Mouse (Mus musculus): ENCODE measurements around the gene Nup93. TPM values are rescaled to one million over a fixed set of nuclear protein-coding genes. Genes with fewer than 3 reads are reported as not detected.
A peak's percentile ranks its signal among the peaks of the same experiment; 100 is the strongest.

Nup93 gene
- polyA plus RNA-seq, 1 experiment from 2014 or later: 63.8 TPM

GRCm38 (mm10) chr8:94174619-94175213 lies 39.6 kb upstream of the Nup93 start:
- Histone ChIP-seq H3K4me2 (ENCODE audit: low read length) (no peak overlapping the region), H3K36me3 (ENCODE audit: control insufficient read depth, insufficient read depth) (no peaks in the 10 kb centered on the region), H3K9me3 (ENCODE audit: control insufficient read depth, low read length) (no peaks in the 10 kb centered on the region), H3K4me1 (replicated peaks; ENCODE audit: control insufficient read depth, insufficient read depth, low read length) (peaks cover 32% of the 10 kb centered on the region), H3K27ac (ENCODE audit: low read length) (no peak overlapping the region), H3K27me3 (replicated peaks; ENCODE audit: control insufficient read depth, insufficient read depth, low read length) (peaks cover 20% of the 10 kb centered on the region), H3K4me3 (replicated peaks; ENCODE audit: low read length) (no peak overlapping the region), H3K9ac (replicated peaks; ENCODE audit: low read depth, low read length) (no peak overlapping the region)
- no peak for ATAC-seq
- 21% methylated on average over 7 of the region's 7 CpGs for WGBS

- no peak overlapping the region for H3K4me2 ChIP-seq (ENCODE audit: low read length)
- peaks cover 23% of the 10 kb centered on the region for H3K27me3 ChIP-seq (replicated peaks; ENCODE audit: control insufficient read depth, insufficient read depth, low read length)
- no peak overlapping the region for H3K27ac ChIP-seq (ENCODE audit: low read length)
- H3K4me1 ChIP-seq (replicated peaks; ENCODE audit: control insufficient read depth, insufficient read depth, low read length): peaks cover 23% of the 10 kb centered on the region
- ATAC-seq: no peak
- no peaks in the 10 kb centered on the region for H3K36me3 ChIP-seq (ENCODE audit: control insufficient read depth, insufficient read depth)
- H3K9ac ChIP-seq (replicated peaks; ENCODE audit: low read depth, low read length): no peak overlapping the region
- WGBS: 66% methylated on average over 7 of the region's 7 CpGs
- H3K9me3 ChIP-seq (ENCODE audit: control insufficient read depth, low read length): no peaks in the 10 kb centered on the region
- no peak overlapping the region for H3K4me3 ChIP-seq (replicated peaks; ENCODE audit: low read length)
Observed at GRCm38 (mm10) chr8:94177716-94178390, 36.5 kb upstream of the Nup93 start.

- Histone ChIP-seq H3K27me3 (replicated peaks; ENCODE audit: control insufficient read depth, insufficient read depth, low read length) (peaks cover 27% of the 10 kb centered on the region), H3K9ac (replicated peaks; ENCODE audit: low read depth, low read length) (peak within 1 kb of the TSS; percentile 57)
Observed at GRCm38 (mm10) chr8:94178857-94179712, 35.3 kb upstream of the Nup93 start, which contains the start of gene Mt1. Gene Mt1, plus strand, starts transcription at chr8:94179082.

GRCm38 (mm10) chr8:94179713-94180560 lies 34.4 kb upstream of the Nup93 start:
- Histone ChIP-seq H3K9me3 (ENCODE audit: control insufficient read depth, low read length) (no peaks in the 10 kb centered on the region), H3K4me2 (ENCODE audit: low read length) (peak overlapping the region; percentile 94), H3K4me1 (replicated peaks; ENCODE audit: control insufficient read depth, insufficient read depth, low read length) (peaks cover 23% of the 10 kb centered on the region), H3K27me3 (replicated peaks; ENCODE audit: control insufficient read depth, insufficient read depth, low read length) (peaks cover 31% of the 10 kb centered on the region), H3K36me3 (ENCODE audit: control insufficient read depth, insufficient read depth) (no peaks in the 10 kb centered on the region), H3K9ac (replicated peaks; ENCODE audit: low read depth, low read length) (peak overlapping the region; percentile 57), H3K27ac (ENCODE audit: low read length) (no peak overlapping the region), H3K4me3 (replicated peaks; ENCODE audit: low read length) (peak overlapping the region; percentile 55)
- no peak for ATAC-seq
- WGBS: 4% methylated on average over 25 of the region's 25 CpGs

More at GRCm38 (mm10) chr8:94178857-94179712, 35.3 kb upstream of the Nup93 start, which contains the start of gene Mt1:
- peak within 1 kb of the TSS; percentile 55 for H3K4me3 ChIP-seq (replicated peaks; ENCODE audit: low read length)
- WGBS: under 1% methylated on average over 50 of the region's 50 CpGs
- no peak within 1 kb of the TSS for H3K27ac ChIP-seq (ENCODE audit: low read length)
- ATAC-seq: peak; percentile 90
- no peaks in the 10 kb centered on the region for H3K9me3 ChIP-seq (ENCODE audit: control insufficient read depth, low read length)
- peaks cover 23% of the 10 kb centered on the region for H3K4me1 ChIP-seq (replicated peaks; ENCODE audit: control insufficient read depth, insufficient read depth, low read length)
- H3K4me2 ChIP-seq (ENCODE audit: low read length): peak within 1 kb of the TSS; percentile 94
- H3K36me3 ChIP-seq (ENCODE audit: control insufficient read depth, insufficient read depth): no peaks in the 10 kb centered on the region

- ATAC-seq: no peak
- H3K4me3 ChIP-seq (replicated peaks; ENCODE audit: low read length): no peak overlapping the region
- H3K4me1 ChIP-seq (replicated peaks; ENCODE audit: control insufficient read depth, insufficient read depth, low read length): peaks cover 23% of the 10 kb centered on the region
- no peak overlapping the region for H3K4me2 ChIP-seq (ENCODE audit: low read length)
- peaks cover 32% of the 10 kb centered on the region for H3K27me3 ChIP-seq (replicated peaks; ENCODE audit: control insufficient read depth, insufficient read depth, low read length)
- WGBS: 83% methylated on average over 1 of the region's 1 CpGs
- H3K9me3 ChIP-seq (ENCODE audit: control insufficient read depth, low read length): no peaks in the 10 kb centered on the region
- H3K27ac ChIP-seq (ENCODE audit: low read length): no peak overlapping the region
- no peak overlapping the region for H3K9ac ChIP-seq (replicated peaks; ENCODE audit: low read depth, low read length)
- no peaks in the 10 kb centered on the region for H3K36me3 ChIP-seq (ENCODE audit: control insufficient read depth, insufficient read depth)
Observed at GRCm38 (mm10) chr8:94180561-94180908, 33.8 kb upstream of the Nup93 start.

GRCm38 (mm10) chr8:94182055-94182929 lies 32.1 kb upstream of the Nup93 start:
- Histone ChIP-seq H3K27ac (ENCODE audit: low read length) (no peak overlapping the region), H3K9me3 (ENCODE audit: control insufficient read depth, low read length) (no peaks in the 10 kb centered on the region), H3K27me3 (replicated peaks; ENCODE audit: control insufficient read depth, insufficient read depth, low read length) (peaks cover 36% of the 10 kb centered on the region), H3K4me1 (replicated peaks; ENCODE audit: control insufficient read depth, insufficient read depth, low read length) (peaks cover 25% of the 10 kb centered on the region), H3K36me3 (ENCODE audit: control insufficient read depth, insufficient read depth) (no peaks in the 10 kb centered on the region), H3K9ac (replicated peaks; ENCODE audit: low read depth, low read length) (no peak overlapping the region), H3K4me3 (replicated peaks; ENCODE audit: low read length) (no peak overlapping the region), H3K4me2 (ENCODE audit: low read length) (no peak overlapping the region)
- no peak for ATAC-seq
- WGBS: 73% methylated on average over 13 of the region's 13 CpGs

- Histone ChIP-seq H3K4me2 (ENCODE audit: low read length) (peak overlapping the region; percentile 45), H3K27ac (ENCODE audit: low read length) (no peak overlapping the region), H3K4me1 (replicated peaks; ENCODE audit: control insufficient read depth, insufficient read depth, low read length) (peaks cover 28% of the 10 kb centered on the region), H3K36me3 (ENCODE audit: control insufficient read depth, insufficient read depth) (no peaks in the 10 kb centered on the region), H3K9ac (replicated peaks; ENCODE audit: low read depth, low read length) (no peak overlapping the region), H3K27me3 (replicated peaks; ENCODE audit: control insufficient read depth, insufficient read depth, low read length) (peaks cover 36% of the 10 kb centered on the region), H3K4me3 (replicated peaks; ENCODE audit: low read length) (peak overlapping the region; percentile 19), H3K9me3 (ENCODE audit: control insufficient read depth, low read length) (no peaks in the 10 kb centered on the region)
- peak; percentile 70 for ATAC-seq
- 2% methylated on average over 16 of the region's 16 CpGs for WGBS
Observed at GRCm38 (mm10) chr8:94183117-94183516, 31.2 kb upstream of the Nup93 start.

- Histone ChIP-seq H3K27me3 (replicated peaks; ENCODE audit: control insufficient read depth, insufficient read depth, low read length) (peaks cover 36% of the 10 kb centered on the region), H3K4me2 (ENCODE audit: low read length) (no peak overlapping the region), H3K9me3 (ENCODE audit: control insufficient read depth, low read length) (no peaks in the 10 kb centered on the region), H3K4me1 (replicated peaks; ENCODE audit: control insufficient read depth, insufficient read depth, low read length) (peaks cover 21% of the 10 kb centered on the region), H3K4me3 (replicated peaks; ENCODE audit: low read length) (no peak overlapping the region), H3K36me3 (ENCODE audit: control insufficient read depth, insufficient read depth) (no peaks in the 10 kb centered on the region), H3K9ac (replicated peaks; ENCODE audit: low read depth, low read length) (no peak overlapping the region), H3K27ac (ENCODE audit: low read length) (no peak overlapping the region)
- 47% methylated on average over 12 of the region's 12 CpGs for WGBS
- no peak for ATAC-seq
Observed at GRCm38 (mm10) chr8:94184357-94184843, 30.0 kb upstream of the Nup93 start.
